Mouse (Mus musculus): ENCODE measurements at regions not wholly inside any gene's neighbourhood (a gene's known extent, or its start where the extent isn't known, plus 50 kb on each side); places are given as distances from the start of the nearest gene placed in this dataset.
A peak's percentile ranks its signal among the peaks of the same experiment; 100 is the strongest.

- WGBS = 92% methylated on average over 9 of the region's 9 CpGs
- no peaks in the 10 kb centered on the region for H3K27me3 ChIP-seq
- no peak overlapping the region for H3K4me3 ChIP-seq (replicated peaks)
- H3K27ac ChIP-seq = no peak overlapping the region
- H3K9me3 ChIP-seq = no peaks in the 10 kb centered on the region
- no peaks in the 10 kb centered on the region for H3K36me3 ChIP-seq (replicated peaks)
- no peak overlapping the region for H3K4me2 ChIP-seq
- no peak overlapping the region for H3K9ac ChIP-seq
- no peaks in the 10 kb centered on the region for H3K4me1 ChIP-seq
- ATAC-seq (ENCODE audit: low FRiP score) = no peak
These were observed 130.2 kb downstream of the Gm10283 start for GRCm38 (mm10) chr8:60372681-60373398.

GRCm38 (mm10) chr8:60348291-60348690 is 154.7 kb downstream of the Gm10283 start:
- Histone ChIP-seq H3K4me3 (replicated peaks) (no peak overlapping the region), H3K4me2 (no peak overlapping the region), H3K27me3 (no peaks in the 10 kb centered on the region), H3K9ac (no peak overlapping the region), H3K4me1 (peaks cover 6% of the 10 kb centered on the region; the same call in 1 of the 2 replicates), H3K27ac (no peak overlapping the region), H3K36me3 (replicated peaks) (no peaks in the 10 kb centered on the region), H3K9me3 (no peaks in the 10 kb centered on the region)
- 45% methylated on average over 2 of the region's 2 CpGs for WGBS
- no peak for ATAC-seq (ENCODE audit: low FRiP score)

GRCm38 (mm10) chr8:60345830-60346420 is 157.1 kb downstream of the Gm10283 start:
- Histone ChIP-seq H3K4me3 (replicated peaks) (no peak overlapping the region), H3K36me3 (replicated peaks) (no peaks in the 10 kb centered on the region), H3K9ac (no peak overlapping the region), H3K27ac (no peak overlapping the region), H3K4me2 (no peak overlapping the region), H3K27me3 (no peaks in the 10 kb centered on the region), H3K4me1 (peaks cover 6% of the 10 kb centered on the region; the same call in 1 of the 2 replicates), H3K9me3 (no peaks in the 10 kb centered on the region)
- 44% methylated on average over 6 of the region's 6 CpGs for WGBS
- ATAC-seq (ENCODE audit: low FRiP score) = no peak

GRCm38 (mm10) chr8:60315478-60315877 is 187.5 kb downstream of the Gm10283 start:
- H3K4me1 ChIP-seq = peaks cover 2% of the 10 kb centered on the region; the same call in 1 of the 2 replicates
- WGBS = 77% methylated on average over 3 of the region's 3 CpGs
- no peak for ATAC-seq (ENCODE audit: low FRiP score)
- no peaks in the 10 kb centered on the region for H3K36me3 ChIP-seq (replicated peaks)
- H3K27ac ChIP-seq = no peak overlapping the region
- H3K4me3 ChIP-seq (replicated peaks) = no peak overlapping the region
- H3K9me3 ChIP-seq = no peaks in the 10 kb centered on the region
- H3K9ac ChIP-seq = no peak overlapping the region
- H3K4me2 ChIP-seq = no peak overlapping the region
- H3K27me3 ChIP-seq = no peaks in the 10 kb centered on the region

GRCm38 (mm10) chr8:60313977-60314854 is 188.8 kb downstream of the Gm10283 start:
- WGBS = 44% methylated on average over 8 of the region's 8 CpGs
- peaks cover 2% of the 10 kb centered on the region; the same call in 1 of the 2 replicates for H3K4me1 ChIP-seq
- H3K9me3 ChIP-seq = no peaks in the 10 kb centered on the region
- no peak for ATAC-seq (ENCODE audit: low FRiP score)
- H3K27me3 ChIP-seq = no peaks in the 10 kb centered on the region
- H3K27ac ChIP-seq = no peak overlapping the region
- no peak overlapping the region for H3K9ac ChIP-seq
- H3K4me3 ChIP-seq (replicated peaks) = no peak overlapping the region
- no peaks in the 10 kb centered on the region for H3K36me3 ChIP-seq (replicated peaks)
- H3K4me2 ChIP-seq = no peak overlapping the region

- Histone ChIP-seq H3K9ac (no peak overlapping the region), H3K4me3 (replicated peaks) (no peak overlapping the region), H3K27me3 (no peaks in the 10 kb centered on the region), H3K27ac (no peak overlapping the region), H3K36me3 (replicated peaks) (no peaks in the 10 kb centered on the region), H3K4me1 (peaks cover 2% of the 10 kb centered on the region; the same call in 1 of the 2 replicates), H3K4me2 (no peak overlapping the region), H3K9me3 (no peaks in the 10 kb centered on the region)
- WGBS = 50% methylated on average over 2 of the region's 2 CpGs
- no peak for ATAC-seq (ENCODE audit: low FRiP score)
These were observed 192.9 kb downstream of the Gm10283 start for GRCm38 (mm10) chr8:60310136-60310535.

GRCm38 (mm10) chr8:60301282-60301681 is 201.7 kb downstream of the Gm10283 start:
- no peaks in the 10 kb centered on the region for H3K4me1 ChIP-seq
- H3K4me2 ChIP-seq = no peak overlapping the region
- no peaks in the 10 kb centered on the region for H3K9me3 ChIP-seq
- no peak overlapping the region for H3K9ac ChIP-seq
- H3K27me3 ChIP-seq = no peaks in the 10 kb centered on the region
- H3K36me3 ChIP-seq (replicated peaks) = no peaks in the 10 kb centered on the region
- 88% methylated on average over 7 of the region's 7 CpGs for WGBS
- H3K27ac ChIP-seq = no peak overlapping the region
- H3K4me3 ChIP-seq (replicated peaks) = no peak overlapping the region
- ATAC-seq (ENCODE audit: low FRiP score) = no peak

GRCm38 (mm10) chr8:60277211-60277801 is 225.7 kb downstream of the Gm10283 start:
- Histone ChIP-seq H3K27ac (no peak overlapping the region), H3K27me3 (no peaks in the 10 kb centered on the region), H3K9me3 (no peaks in the 10 kb centered on the region), H3K4me3 (replicated peaks) (no peak overlapping the region), H3K9ac (no peak overlapping the region), H3K36me3 (replicated peaks) (no peaks in the 10 kb centered on the region), H3K4me2 (no peak overlapping the region), H3K4me1 (no peaks in the 10 kb centered on the region)
- ATAC-seq (ENCODE audit: low FRiP score) = no peak
- WGBS = 31% methylated on average over 2 of the region's 2 CpGs

GRCm38 (mm10) chr8:60250341-60250740 is 252.7 kb downstream of the Gm10283 start:
- 58% methylated on average over 6 of the region's 6 CpGs for WGBS
- no peak for ATAC-seq (ENCODE audit: low FRiP score)
- no peak overlapping the region for H3K27ac ChIP-seq

GRCm38 (mm10) chr8:60249704-60250103 is 253.3 kb downstream of the Gm10283 start:
- H3K4me1 ChIP-seq = peaks cover 4% of the 10 kb centered on the region
- no peak overlapping the region for H3K9ac ChIP-seq
- no peaks in the 10 kb centered on the region for H3K9me3 ChIP-seq
- no peak overlapping the region for H3K4me2 ChIP-seq
- 6% methylated on average over 2 of the region's 2 CpGs for WGBS
- no peak overlapping the region for H3K27ac ChIP-seq
- peak; percentile 46; the same call in 1 of the 2 replicates for ATAC-seq (ENCODE audit: low FRiP score)
- no peak overlapping the region for H3K4me3 ChIP-seq (replicated peaks)
- H3K27me3 ChIP-seq = no peaks in the 10 kb centered on the region
- H3K36me3 ChIP-seq (replicated peaks) = no peaks in the 10 kb centered on the region

More at GRCm38 (mm10) chr8:60250341-60250740, 252.7 kb downstream of the Gm10283 start:
- Histone ChIP-seq H3K9ac (no peak overlapping the region), H3K9me3 (no peaks in the 10 kb centered on the region), H3K36me3 (replicated peaks) (no peaks in the 10 kb centered on the region), H3K4me2 (no peak overlapping the region), H3K27me3 (no peaks in the 10 kb centered on the region), H3K4me3 (replicated peaks) (no peak overlapping the region), H3K4me1 (peaks cover 4% of the 10 kb centered on the region)

- H3K36me3 ChIP-seq (replicated peaks) = no peaks in the 10 kb centered on the region
- no peak overlapping the region for H3K4me2 ChIP-seq
- H3K27me3 ChIP-seq = no peaks in the 10 kb centered on the region
- H3K9ac ChIP-seq = no peak overlapping the region
- H3K27ac ChIP-seq = no peak overlapping the region
- H3K4me1 ChIP-seq = peaks cover 4% of the 10 kb centered on the region
- H3K4me3 ChIP-seq (replicated peaks) = no peak overlapping the region
- H3K9me3 ChIP-seq = no peaks in the 10 kb centered on the region
- no peak for ATAC-seq (ENCODE audit: low FRiP score)
These were observed 255.4 kb downstream of the Gm10283 start for GRCm38 (mm10) chr8:60247601-60248000.

GRCm38 (mm10) chr8:60241366-60241765 is 261.6 kb downstream of the Gm10283 start:
- no peaks in the 10 kb centered on the region for H3K4me1 ChIP-seq
- H3K9ac ChIP-seq = no peak overlapping the region
- H3K36me3 ChIP-seq (replicated peaks) = no peaks in the 10 kb centered on the region
- H3K4me3 ChIP-seq (replicated peaks) = no peak overlapping the region
- H3K27ac ChIP-seq = no peak overlapping the region
- no peaks in the 10 kb centered on the region for H3K9me3 ChIP-seq
- H3K4me2 ChIP-seq = no peak overlapping the region
- ATAC-seq (ENCODE audit: low FRiP score) = no peak
- no peaks in the 10 kb centered on the region for H3K27me3 ChIP-seq

Data from forebrain, embryonic 12.5 days (tissue).